Mouse (Mus musculus): ENCODE data around the gene Plxnc1. TPM values are rescaled to one million over a fixed set of nuclear protein-coding genes. Genes with fewer than 3 reads are reported as not detected.
A peak's percentile ranks its signal among the peaks of the same experiment; 100 is the strongest.

The Plxnc1 gene
- polyA plus RNA-seq, 1 experiment from 2014 or later: 7.2 TPM

- Histone ChIP-seq H3K4me2 (peak overlapping the region; percentile 87), H3K4me1 (peaks cover 50% of the 10 kb centered on the region), H3K27ac (peak overlapping the region; percentile 95), H3K9ac (peak overlapping the region; percentile 92), H3K9me3 (replicated peaks) (no peaks in the 10 kb centered on the region), H3K4me3 (peak overlapping the region; percentile 85), H3K36me3 (ENCODE audit: poor library complexity, severe bottlenecking) (no peaks in the 10 kb centered on the region), H3K27me3 (no peaks in the 10 kb centered on the region)
- peak; percentile 31; the same call in 1 of the 2 replicates for ATAC-seq
- under 1% methylated on average over 34 of the region's 36 CpGs for WGBS
These were observed 624 bp upstream of the Plxnc1 start for GRCm38 (mm10) chr10:94945206-94945711.

GRCm38 (mm10) chr10:94943846-94944690 lies 567 bp downstream of the Plxnc1 start:
- ATAC-seq: peak; percentile 43
- peaks cover 59% of the 10 kb centered on the region for H3K4me1 ChIP-seq
- peak overlapping the region; percentile 95 for H3K27ac ChIP-seq
- H3K4me3 ChIP-seq: peak overlapping the region; percentile 85
- peak overlapping the region; percentile 92 for H3K9ac ChIP-seq
- H3K4me2 ChIP-seq: peak overlapping the region; percentile 87
- under 1% methylated on average over 69 of the region's 110 CpGs for WGBS
- no peaks in the 10 kb centered on the region for H3K27me3 ChIP-seq
- H3K36me3 ChIP-seq (ENCODE audit: poor library complexity, severe bottlenecking): no peaks in the 10 kb centered on the region
- no peaks in the 10 kb centered on the region for H3K9me3 ChIP-seq (replicated peaks)

GRCm38 (mm10) chr10:94943401-94943845 lies 1.2 kb downstream of the Plxnc1 start:
- H3K9me3 ChIP-seq (replicated peaks): no peaks in the 10 kb centered on the region
- H3K27ac ChIP-seq: peak overlapping the region; percentile 95
- peak overlapping the region; percentile 85 for H3K4me3 ChIP-seq
- ATAC-seq: peak; percentile 43
- peaks cover 59% of the 10 kb centered on the region for H3K4me1 ChIP-seq
- no peaks in the 10 kb centered on the region for H3K36me3 ChIP-seq (ENCODE audit: poor library complexity, severe bottlenecking)
- WGBS: under 1% methylated on average over 26 of the region's 26 CpGs
- no peaks in the 10 kb centered on the region for H3K27me3 ChIP-seq
- H3K4me2 ChIP-seq: peak overlapping the region; percentile 87
- H3K9ac ChIP-seq: peak overlapping the region; percentile 92

DNA sequence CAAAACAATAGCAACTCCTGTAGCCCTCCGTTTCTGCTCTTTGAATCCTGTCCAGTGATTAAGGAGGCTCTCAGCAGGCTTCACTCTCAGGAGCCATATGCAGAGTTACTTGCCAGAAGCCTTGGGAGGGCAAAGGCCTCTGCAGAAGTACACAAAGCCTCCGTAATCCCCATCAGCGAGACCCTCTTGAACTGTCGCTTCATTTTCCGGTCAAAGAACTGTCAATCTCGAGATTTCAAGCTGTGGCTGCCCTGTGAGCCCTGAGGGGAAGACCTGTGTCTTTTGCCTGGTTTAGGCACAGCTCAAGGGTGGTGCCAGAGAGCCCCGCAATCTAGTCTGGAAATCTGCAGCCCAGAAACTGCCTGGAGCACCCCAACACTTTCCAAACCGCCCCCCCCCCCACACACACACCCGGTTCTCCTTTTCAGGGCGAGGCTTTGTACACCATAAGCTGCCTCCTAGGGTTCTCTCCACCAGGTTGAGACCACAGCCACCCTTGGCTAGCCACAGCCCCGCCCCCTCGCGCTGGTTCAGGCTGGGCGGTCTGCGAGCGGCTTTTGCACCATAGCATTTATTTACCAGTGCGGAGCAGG lies 2.1 kb downstream of the Plxnc1 start:
- Histone ChIP-seq H3K4me3 (peak overlapping the region; percentile 85), H3K9ac (peak overlapping the region; percentile 92), H3K27ac (peak overlapping the region; percentile 95), H3K4me1 (peaks cover 59% of the 10 kb centered on the region), H3K27me3 (no peaks in the 10 kb centered on the region), H3K36me3 (ENCODE audit: poor library complexity, severe bottlenecking) (no peaks in the 10 kb centered on the region), H3K4me2 (peak overlapping the region; percentile 87), H3K9me3 (replicated peaks) (no peaks in the 10 kb centered on the region)
- 2% methylated on average over 16 of the region's 17 CpGs for WGBS
- peak; percentile 16; the same call in 1 of the 2 replicates for ATAC-seq

GRCm38 (mm10) chr10:94941551-94941950 lies 3.1 kb downstream of the Plxnc1 start:
- peak overlapping the region; percentile 87 for H3K4me2 ChIP-seq
- H3K27ac ChIP-seq: peak overlapping the region; percentile 95; the same call in 1 of the 2 replicates
- H3K9ac ChIP-seq: peak overlapping the region; percentile 60
- 5% methylated on average over 4 of the region's 4 CpGs for WGBS
- H3K4me3 ChIP-seq: peak overlapping the region; percentile 85
- H3K9me3 ChIP-seq (replicated peaks): no peaks in the 10 kb centered on the region
- no peaks in the 10 kb centered on the region for H3K27me3 ChIP-seq
- ATAC-seq: no peak
- no peaks in the 10 kb centered on the region for H3K36me3 ChIP-seq (ENCODE audit: poor library complexity, severe bottlenecking)
- H3K4me1 ChIP-seq: peaks cover 59% of the 10 kb centered on the region

- Histone ChIP-seq H3K36me3 (ENCODE audit: poor library complexity, severe bottlenecking) (no peaks in the 10 kb centered on the region), H3K9ac (no peak overlapping the region), H3K4me3 (peak overlapping the region; percentile 85), H3K4me1 (peaks cover 53% of the 10 kb centered on the region), H3K27ac (peak overlapping the region; percentile 57), H3K9me3 (replicated peaks) (no peaks in the 10 kb centered on the region), H3K27me3 (no peaks in the 10 kb centered on the region), H3K4me2 (peak overlapping the region; percentile 87)
- 1% methylated on average over 7 of the region's 7 CpGs for WGBS
- ATAC-seq: no peak
These were observed 3.8 kb downstream of the Plxnc1 start for GRCm38 (mm10) chr10:94940786-94941185.

DNA sequence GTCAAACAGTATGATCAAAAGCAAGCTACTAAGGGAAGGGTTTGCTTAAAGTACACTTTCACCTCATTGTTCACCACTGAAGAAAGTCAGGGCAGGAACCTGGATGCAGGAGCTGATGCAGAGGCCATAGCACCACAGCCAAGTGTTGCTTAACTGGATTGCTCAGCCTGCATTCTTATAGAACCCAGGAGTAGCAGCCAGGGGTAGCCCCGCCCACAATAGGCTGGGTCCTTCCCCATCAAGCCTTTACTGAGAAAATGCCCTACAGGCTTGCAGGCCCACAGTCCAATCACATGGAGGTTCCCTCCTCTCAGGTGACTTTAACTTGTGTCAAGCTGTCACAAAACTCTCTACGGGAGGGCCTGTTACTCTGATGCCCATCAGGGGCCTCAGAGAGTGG lies 4.6 kb downstream of the Plxnc1 start:
- H3K27me3 ChIP-seq: no peaks in the 10 kb centered on the region
- no peak overlapping the region for H3K9ac ChIP-seq
- H3K4me3 ChIP-seq: peak overlapping the region; percentile 85
- H3K4me2 ChIP-seq: peak overlapping the region; percentile 87
- 36% methylated on average over 2 of the region's 2 CpGs for WGBS
- ATAC-seq: no peak
- no peaks in the 10 kb centered on the region for H3K36me3 ChIP-seq (ENCODE audit: poor library complexity, severe bottlenecking)
- H3K27ac ChIP-seq: no peak overlapping the region
- peaks cover 47% of the 10 kb centered on the region for H3K4me1 ChIP-seq
- no peaks in the 10 kb centered on the region for H3K9me3 ChIP-seq (replicated peaks)

GRCm38 (mm10) chr10:94938899-94939298 lies 5.7 kb downstream of the Plxnc1 start:
- Histone ChIP-seq H3K9me3 (replicated peaks) (no peaks in the 10 kb centered on the region), H3K9ac (no peak overlapping the region), H3K27ac (no peak overlapping the region), H3K4me2 (no peak overlapping the region), H3K36me3 (ENCODE audit: poor library complexity, severe bottlenecking) (no peaks in the 10 kb centered on the region), H3K27me3 (no peaks in the 10 kb centered on the region), H3K4me3 (no peak overlapping the region), H3K4me1 (peaks cover 51% of the 10 kb centered on the region)
- 94% methylated on average over 2 of the region's 2 CpGs for WGBS
- no peak for ATAC-seq

DNA sequence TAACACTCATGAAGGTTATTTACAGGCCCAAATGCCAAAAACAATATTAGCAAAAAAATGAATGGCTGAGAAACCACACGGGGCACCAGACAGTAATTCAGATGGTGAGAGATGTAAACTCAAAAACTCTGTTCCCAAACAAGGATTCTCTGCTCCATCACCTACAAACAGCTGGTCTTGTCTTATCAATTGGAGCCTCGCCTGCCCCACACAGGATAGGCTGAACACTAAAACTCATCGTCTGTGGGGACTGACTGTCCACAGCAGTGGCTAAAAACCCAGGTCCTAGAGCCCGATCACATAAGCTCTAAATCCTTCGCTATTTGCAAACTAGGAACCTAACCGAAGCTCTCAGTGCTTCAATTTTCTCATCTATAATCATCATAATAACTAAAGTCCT lies 6.3 kb downstream of the Plxnc1 start:
- H3K4me3 ChIP-seq: no peak overlapping the region
- no peak overlapping the region for H3K27ac ChIP-seq
- H3K9ac ChIP-seq: no peak overlapping the region
- H3K9me3 ChIP-seq (replicated peaks): no peaks in the 10 kb centered on the region
- H3K36me3 ChIP-seq (ENCODE audit: poor library complexity, severe bottlenecking): no peaks in the 10 kb centered on the region
- no peak overlapping the region for H3K4me2 ChIP-seq
- 89% methylated on average over 6 of the region's 6 CpGs for WGBS
- no peak for ATAC-seq
- peaks cover 49% of the 10 kb centered on the region for H3K4me1 ChIP-seq
- no peaks in the 10 kb centered on the region for H3K27me3 ChIP-seq

- no peak overlapping the region for H3K4me3 ChIP-seq
- no peak overlapping the region for H3K27ac ChIP-seq
- peaks cover 23% of the 10 kb centered on the region for H3K4me1 ChIP-seq
- 90% methylated on average over 4 of the region's 4 CpGs for WGBS
- H3K9me3 ChIP-seq (replicated peaks): no peaks in the 10 kb centered on the region
- H3K27me3 ChIP-seq: no peaks in the 10 kb centered on the region
- H3K36me3 ChIP-seq (ENCODE audit: poor library complexity, severe bottlenecking): no peaks in the 10 kb centered on the region
- H3K9ac ChIP-seq: no peak overlapping the region
- no peak overlapping the region for H3K4me2 ChIP-seq
- ATAC-seq: no peak
These were observed 9.4 kb downstream of the Plxnc1 start for GRCm38 (mm10) chr10:94935270-94935669.

DNA sequence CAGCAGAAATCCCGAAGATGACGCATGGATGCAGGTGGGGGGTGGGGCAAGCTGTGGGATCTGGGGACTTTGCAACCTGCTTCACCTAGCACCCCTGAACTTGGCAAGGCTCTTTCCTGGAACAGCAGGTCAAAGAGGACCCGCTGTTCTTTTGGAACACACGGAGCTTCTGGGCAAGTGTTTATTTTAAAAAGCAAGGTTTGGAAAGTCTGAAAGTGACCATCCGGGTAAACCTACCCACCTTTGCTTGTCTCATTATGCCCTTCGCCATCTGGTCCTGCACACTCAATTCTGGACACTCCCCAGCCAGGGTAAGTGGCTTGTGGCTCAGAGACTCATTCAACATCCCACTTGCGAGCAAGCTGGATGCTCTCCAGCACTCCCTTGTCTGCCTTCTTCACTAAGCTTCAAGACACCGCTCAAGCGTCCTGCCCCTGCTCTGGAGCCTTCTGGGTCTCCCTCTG lies 10.5 kb downstream of the Plxnc1 start:
- H3K36me3 ChIP-seq (ENCODE audit: poor library complexity, severe bottlenecking): no peaks in the 10 kb centered on the region
- H3K4me2 ChIP-seq: no peak overlapping the region
- H3K9ac ChIP-seq: no peak overlapping the region
- peaks cover 15% of the 10 kb centered on the region for H3K4me1 ChIP-seq
- no peaks in the 10 kb centered on the region for H3K27me3 ChIP-seq
- H3K4me3 ChIP-seq: no peak overlapping the region
- no peak for ATAC-seq
- 84% methylated on average over 9 of the region's 9 CpGs for WGBS
- H3K27ac ChIP-seq: no peak overlapping the region
- no peaks in the 10 kb centered on the region for H3K9me3 ChIP-seq (replicated peaks)
